Mouse (Mus musculus) liver, adult 2 months (tissue): ENCODE data around the gene Pigg. TPM values are rescaled to one million over a fixed set of nuclear protein-coding genes. Genes with fewer than 3 reads are reported as not detected.

ENCODE experiments used
- DNase-seq: peaks from one replicate; pipeline ENCODE4 v3.0.0-alpha.2; 2011; ENCODE audit warnings: low read depth, low spot score; ENCODE audit errors: extremely low read depth
- H3K27ac ChIP-seq: fragments of 200-500 bp; replicated peaks from 2 replicates; pipeline ENCODE4 v1.5.1; 2012; ENCODE audit warnings: low read depth, mild to moderate bottlenecking, control low read depth, inconsistent platforms, low read length; ENCODE audit not compliant: insufficient read depth
- H3K27me3 ChIP-seq: fragments of 200-500 bp; 2 replicates; pipeline ENCODE4 v1.6.1; 2012; ENCODE audit warnings: mild to moderate bottlenecking, moderate library complexity, low read length, inconsistent platforms; ENCODE audit not compliant: control insufficient read depth, insufficient read depth
- H3K36me3 ChIP-seq: fragments of 200-500 bp; 2 replicates; pipeline ENCODE4 v1.6.1; 2012; ENCODE audit warnings: low read length, inconsistent platforms; ENCODE audit not compliant: control insufficient read depth, insufficient read depth
- H3K4me1 ChIP-seq: fragments of 200-500 bp; 2 replicates; pipeline ENCODE4 v1.6.1; 2011; ENCODE audit warnings: low read length; ENCODE audit not compliant: control insufficient read depth, insufficient read depth
- H3K4me3 ChIP-seq: fragments of 200-500 bp; 2 replicates; pipeline ENCODE4 v1.5.1; 2011; ENCODE audit warnings: low read depth, mild to moderate bottlenecking, control low read depth, low read length, moderate library complexity; ENCODE audit not compliant: insufficient read depth
- H3K79me2 ChIP-seq: fragments of 200-500 bp; 2 replicates; pipeline ENCODE4 v1.6.1; 2012; ENCODE audit warnings: inconsistent platforms, mild to moderate bottlenecking, low read length, moderate library complexity; ENCODE audit not compliant: control insufficient read depth, insufficient read depth
- H3K9ac ChIP-seq: fragments of 200-500 bp; 2 replicates; pipeline ENCODE4 v1.6.1; 2012; ENCODE audit warnings: low read depth, mild to moderate bottlenecking, control low read depth, inconsistent platforms, low read length
- CTCF ChIP-seq: fragments of 200-500 bp; IDR thresholded peaks from 2 replicates; pipeline ENCODE4 v1.5.1; 2011; ENCODE audit warnings: low read depth, low read length, control low read depth
- POLR2A ChIP-seq: fragments of 200-500 bp; IDR thresholded peaks from 2 replicates; pipeline ENCODE4 v1.6.1; 2011; ENCODE audit warnings: low read length, control low read depth; ENCODE audit not compliant: insufficient read depth; ENCODE audit errors: extremely low read depth
- WGBS: fragments of 180-500 bp; shearing (Covaris S2); methylation state at CpG from one replicate; pipeline ENCODE4 v1.1.7; 2018; 5-methylcytosine and 5-hydroxymethylcytosine counted together
- polyA plus RNA-seq: library from polyadenylated mRNA; depleted of rRNA; stranded (reverse); fragments of >200 nt; gene quantifications from 2 replicates; pipeline ENCODE4 v1.2.3, GENCODE M21; 2012
- total RNA-seq: library from RNA; depleted of rRNA; stranded (reverse); fragments of >200 nt; gene quantifications from 2 replicates; pipeline ENCODE4 v1.2.3, GENCODE M21; 2014

Pigg gene
- total and polyA plus RNA-seq, 2 experiments = 4.9 to 10.8 TPM

- H3K4me1 ChIP-seq = no peaks in the 10 kb centered on the region
- H3K27me3 ChIP-seq = no peaks in the 10 kb centered on the region
- no peak overlapping the region for H3K27ac ChIP-seq
- no peaks in the 10 kb centered on the region for H3K79me2 ChIP-seq
- DNase-seq = no peak
- WGBS = 94% methylated on average over 6 of the region's 6 CpGs
- no peak overlapping the region for H3K9ac ChIP-seq
- H3K36me3 ChIP-seq = peaks cover 49% of the 10 kb centered on the region
- TF ChIP-seq CTCF = no peak
- no peak for TF ChIP-seq POLR2A
- H3K4me3 ChIP-seq = no peak overlapping the region
Observed at GRCm38 (mm10) chr5:108347843-108348242, 35.4 kb downstream of the Pigg start.

- Histone ChIP-seq H3K27ac (no peak overlapping the region), H3K36me3 (peaks cover 35% of the 10 kb centered on the region), H3K27me3 (no peaks in the 10 kb centered on the region), H3K4me1 (no peaks in the 10 kb centered on the region), H3K79me2 (no peaks in the 10 kb centered on the region), H3K9ac (no peak overlapping the region), H3K4me3 (no peak overlapping the region)
- 95% methylated on average over 9 of the region's 9 CpGs for WGBS
- DNase-seq = no peak
- TF ChIP-seq POLR2A = no peak
- no peak for TF ChIP-seq CTCF
Observed at GRCm38 (mm10) chr5:108349511-108350148, 37.2 kb downstream of the Pigg start.

- no peak overlapping the region for H3K27ac ChIP-seq
- WGBS = 75% methylated on average over 2 of the region's 2 CpGs
Observed at GRCm38 (mm10) chr5:108354056-108354455, 41.6 kb downstream of the Pigg start.

GRCm38 (mm10) chr5:108357862-108358261, 45.5 kb downstream of the Pigg start:
- no peak for TF ChIP-seq CTCF
- no peak for TF ChIP-seq POLR2A
- Histone ChIP-seq H3K4me3 (no peak overlapping the region), H3K27ac (no peak overlapping the region), H3K9ac (no peak overlapping the region), H3K27me3 (no peaks in the 10 kb centered on the region), H3K79me2 (no peaks in the 10 kb centered on the region), H3K4me1 (no peaks in the 10 kb centered on the region), H3K36me3 (no peaks in the 10 kb centered on the region)
- WGBS = 89% methylated on average over 1 of the region's 1 CpGs
- no peak for DNase-seq

More at GRCm38 (mm10) chr5:108354056-108354455, 41.6 kb downstream of the Pigg start:
- Histone ChIP-seq H3K27me3 (no peaks in the 10 kb centered on the region), H3K4me3 (no peak overlapping the region), H3K36me3 (peaks cover 10% of the 10 kb centered on the region), H3K9ac (no peak overlapping the region), H3K4me1 (no peaks in the 10 kb centered on the region), H3K79me2 (no peaks in the 10 kb centered on the region)
- no peak for DNase-seq
- TF ChIP-seq POLR2A (no peak), CTCF (no peak)

- Histone ChIP-seq H3K4me3 (no peak overlapping the region), H3K79me2 (no peaks in the 10 kb centered on the region), H3K9ac (no peak overlapping the region), H3K36me3 (no peaks in the 10 kb centered on the region), H3K27ac (no peak overlapping the region), H3K27me3 (0 out of 2 replicates have a peak, but pooled peaks cover under 1% of the 10 kb centered on the region), H3K4me1 (no peaks in the 10 kb centered on the region)
- TF ChIP-seq POLR2A = no peak
- TF ChIP-seq CTCF = no peak
- no peak for DNase-seq
- 90% methylated on average over 9 of the region's 9 CpGs for WGBS
Observed at GRCm38 (mm10) chr5:108359491-108359890, 47.1 kb downstream of the Pigg start.

- no peak for DNase-seq
- no peak for TF ChIP-seq POLR2A
- TF ChIP-seq CTCF = no peak
- 88% methylated on average over 4 of the region's 4 CpGs for WGBS
Observed at GRCm38 (mm10) chr5:108360211-108360610, 47.8 kb downstream of the Pigg start.

More at GRCm38 (mm10) chr5:108360211-108360610, 47.8 kb downstream of the Pigg start:
- Histone ChIP-seq H3K27me3 (peaks cover 8% of the 10 kb centered on the region; the same call in 1 of the 2 replicates), H3K79me2 (no peaks in the 10 kb centered on the region), H3K4me3 (no peak overlapping the region), H3K27ac (no peak overlapping the region), H3K36me3 (no peaks in the 10 kb centered on the region), H3K9ac (no peak overlapping the region), H3K4me1 (no peaks in the 10 kb centered on the region)
